11 mouse cellular contexts compared by ENCODE assay signal in the genomic region with DNA sequence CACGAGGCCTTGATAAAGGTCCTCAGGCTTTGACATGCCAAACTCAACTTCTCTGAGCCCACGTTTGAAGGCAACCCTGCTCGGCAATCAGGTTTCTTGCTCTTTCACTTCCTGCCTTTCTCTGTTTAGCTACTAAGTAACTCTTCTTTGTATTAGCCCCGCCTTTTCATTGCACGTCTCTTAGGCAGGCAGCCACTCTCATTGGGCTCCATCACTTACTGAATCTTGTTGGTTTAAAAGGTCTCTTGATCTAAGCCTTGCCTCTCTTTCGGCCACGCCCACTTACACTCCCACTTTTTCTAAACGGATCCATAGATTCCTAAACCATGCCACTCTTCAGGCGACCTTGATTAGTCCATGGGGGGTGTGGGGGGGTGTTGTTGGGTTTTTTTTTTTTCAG. TPM values are rescaled to one million over a fixed set of nuclear protein-coding genes. Genes with fewer than 3 reads are reported as not detected.
A peak's percentile ranks its signal among the peaks of the same experiment; 100 is the strongest.
DNase-seq lines count a peak whose midpoint lies in the region; ATAC-seq and TF ChIP-seq lines count a peak whose summit lies in the region.
"Had no signal": no experiment of that assay in that cellular context is flagged by ENCODE, and none has a peak within 500 bp of the region (broad histone marks: within the 10 kb centered on the region; RNA-seq: fewer than 3 reads in every experiment).

No protein-coding gene starts in this region.

- H3K27ac ChIP-seq in lung, embryonic 15.5 days, result no peak overlapping the region
- no peak overlapping the region for H3K27ac ChIP-seq in forebrain, embryonic 10.5 days
- no peak overlapping the region for H3K27ac ChIP-seq in intestine, postnatal 0 days (ENCODE audit: low read depth, low read length)
- H3K27ac ChIP-seq: macrophage had no signal

- peak overlapping the region; percentile 87 for H3K4me2 ChIP-seq in lung, embryonic 15.5 days
- peak overlapping the region; percentile 90 for H3K4me2 ChIP-seq in intestine, postnatal 0 days (replicated peaks; ENCODE audit: low read depth)

- TF ChIP-seq CTCF in intestine, postnatal 0 days (IDR thresholded peaks at IDR 0.05; ENCODE audit: low read depth), result no peak

- H3K9ac ChIP-seq in lung, embryonic 15.5 days, result no peak overlapping the region
- no peak overlapping the region for H3K9ac ChIP-seq in intestine, postnatal 0 days (ENCODE audit: low read depth, low read length)

- DNase-seq in lung, postnatal 14 days, result no peak
- no peak for DNase-seq in forebrain, embryonic 10.5 days (ENCODE audit: extremely low spot score, low spot score)
- peak; percentile 47 for DNase-seq in splenic B cell, adult 2 months (ENCODE audit: low read depth, low spot score)
- DNase-seq in layer of hippocampus, adult 11-12 months (ENCODE audit: low spot score), result no peak
- no peak for DNase-seq in left cerebral cortex, adult 8-10 months (ENCODE audit: low spot score in 2 of 2)

- peaks cover 21% of the 10 kb centered on the region for H3K4me1 ChIP-seq in lung, embryonic 15.5 days
- H3K4me1 ChIP-seq in forebrain, embryonic 10.5 days, result peaks cover 29% of the 10 kb centered on the region
- 0 out of 2 replicates have a peak, but pooled peaks cover 2% of the 10 kb centered on the region for H3K4me1 ChIP-seq in intestine, postnatal 0 days (replicated peaks; ENCODE audit: control insufficient read depth, insufficient read depth, low read length)

- WGBS in lung, embryonic 15.5 days, result 19% methylated on average over 9 of the region's 9 CpGs
- WGBS in forebrain, embryonic 10.5 days, result 22% methylated on average over 9 of the region's 9 CpGs
- 19% methylated on average over 9 of the region's 9 CpGs for WGBS in intestine, postnatal 0 days

- no peak overlapping the region for H3K4me3 ChIP-seq in lung, embryonic 15.5 days
- peak overlapping the region; percentile 77 for H3K4me3 ChIP-seq in forebrain, embryonic 10.5 days
- H3K4me3 ChIP-seq in intestine, postnatal 0 days (ENCODE audit: low read depth, low read length), result no peak overlapping the region

- no peaks in the 10 kb centered on the region for H3K36me3 ChIP-seq in lung, embryonic 15.5 days
- peaks cover 21% of the 10 kb centered on the region for H3K36me3 ChIP-seq in forebrain, embryonic 10.5 days (replicated peaks)
- H3K36me3 ChIP-seq in intestine, postnatal 0 days (ENCODE audit: control insufficient read depth, insufficient read depth), result no peaks in the 10 kb centered on the region; the same call in 1 of the 2 replicates
- no peaks in the 10 kb centered on the region for H3K36me3 ChIP-seq in splenic B cell, adult 2 months (ENCODE audit: control insufficient read depth, insufficient read depth, low read length, poor library complexity, severe bottlenecking)

- H3K27me3 ChIP-seq in lung, embryonic 15.5 days, result peaks cover 22% of the 10 kb centered on the region
- H3K27me3 ChIP-seq in forebrain, embryonic 10.5 days (ENCODE audit: poor library complexity, severe bottlenecking), result peaks cover 61% of the 10 kb centered on the region
- H3K27me3 ChIP-seq in intestine, postnatal 0 days (replicated peaks; ENCODE audit: control insufficient read depth, insufficient read depth, low read length), result 0 out of 2 replicates have a peak, but pooled peaks cover 5% of the 10 kb centered on the region
- H3K27me3 ChIP-seq in splenic B cell, adult 2 months (ENCODE audit: control insufficient read depth, insufficient read depth, low read length, poor library complexity, severe bottlenecking), result 0 out of 2 replicates have a peak, but pooled peaks cover 3% of the 10 kb centered on the region

- no peaks in the 10 kb centered on the region for H3K9me3 ChIP-seq in lung, embryonic 15.5 days
- peaks cover 17% of the 10 kb centered on the region; the same call in 1 of the 2 replicates for H3K9me3 ChIP-seq in forebrain, embryonic 10.5 days
- no peaks in the 10 kb centered on the region for H3K9me3 ChIP-seq in intestine, postnatal 0 days (ENCODE audit: control insufficient read depth)

- ATAC-seq in lung, embryonic 15.5 days (ENCODE audit: borderline replicate concordance, extremely low read depth, low FRiP score, low TSS enrichment), result no peak
- peak; percentile 23; the same call in 1 of the 2 replicates for ATAC-seq in intestine, postnatal 0 days
- no peak for ATAC-seq in megakaryocyte-erythroid progenitor cell, adult 5-6 weeks (replicated peaks; ENCODE audit: low FRiP score, low TSS enrichment, poor library complexity, severe bottlenecking)

RNA-seq across cellular contexts. Expression of a gene that starts 1.6 kb away (rescaled TPM):
- polyA plus RNA-seq in lung, embryonic 15.5 days (2015; fragmentation: Nextera tagmentation; extraction: Ambion mirVana), result 23.9 and 24.4 TPM in 2 replicates
- polyA plus RNA-seq in forebrain, embryonic 10.5 days (2016; fragmentation: Nextera tagmentation; extraction: Ambion mirVana), result 25.4 and 33.7 TPM in 2 replicates
- polyA plus RNA-seq in intestine, postnatal 0 days (2015; fragmentation: Nextera tagmentation; extraction: Ambion mirVana), result 28.2 and 30.1 TPM in 2 replicates
- not detected in 2 replicates for total RNA-seq in megakaryocyte-erythroid progenitor cell, adult 5-6 weeks (2014; fragmentation: Nextera tagmentation)
- total RNA-seq in megakaryocyte-erythroid progenitor cell, adult 5-6 weeks (2017), result not detected in 2 replicates
- total RNA-seq in left cerebral cortex, adult 8-10 months (2022), result 1,000 to 10,000 TPM; 1,239 to 1,309 (median 1,269) TPM

RNA-seq across cellular contexts. Expression of a gene that starts 13.8 kb away (rescaled TPM):
- not detected in 2 replicates for polyA plus RNA-seq in lung, embryonic 15.5 days (2015; fragmentation: Nextera tagmentation; extraction: Ambion mirVana)
- polyA plus RNA-seq in forebrain, embryonic 10.5 days (2016; fragmentation: Nextera tagmentation; extraction: Ambion mirVana), result 0.29 and 0.52 TPM in 2 replicates
- 0.08 and 0.09 TPM in 2 replicates for polyA plus RNA-seq in intestine, postnatal 0 days (2015; fragmentation: Nextera tagmentation; extraction: Ambion mirVana)
- not detected in 2 replicates for total RNA-seq in megakaryocyte-erythroid progenitor cell, adult 5-6 weeks (2014; fragmentation: Nextera tagmentation)
- not detected in 2 replicates for total RNA-seq in megakaryocyte-erythroid progenitor cell, adult 5-6 weeks (2017)
- total RNA-seq in left cerebral cortex, adult 8-10 months (2022), result 10 to 100 TPM in 1 of 4 experiments, 1 to 10 TPM in 3; 5.5 to 10.2 (median 7.5) TPM
- polyA plus RNA-seq: gonadal fat pad, adult 2 months; macrophage; urinary bladder, adult 2 months had no signal

RNA-seq across cellular contexts. Expression of a gene that starts 14.4 kb away (rescaled TPM):
- 0.08 TPM in 1 of 2 replicates, not detected in the other for polyA plus RNA-seq in lung, embryonic 15.5 days (2015; fragmentation: Nextera tagmentation; extraction: Ambion mirVana)
- 0.07 TPM in 1 of 2 replicates, not detected in the other for polyA plus RNA-seq in forebrain, embryonic 10.5 days (2016; fragmentation: Nextera tagmentation; extraction: Ambion mirVana)
- 0.10 TPM in 1 of 2 replicates, not detected in the other for polyA plus RNA-seq in intestine, postnatal 0 days (2015; fragmentation: Nextera tagmentation; extraction: Ambion mirVana)
- total RNA-seq in megakaryocyte-erythroid progenitor cell, adult 5-6 weeks (2014; fragmentation: Nextera tagmentation), result 1.7 TPM in 1 of 2 replicates, not detected in the other
- total RNA-seq in megakaryocyte-erythroid progenitor cell, adult 5-6 weeks (2017), result 1.9 TPM in 1 of 2 replicates, not detected in the other
- total RNA-seq in left cerebral cortex, adult 8-10 months (2022), result under 1 TPM; 0.68 to 0.82 (median 0.75) TPM
- polyA plus RNA-seq: gonadal fat pad, adult 2 months; macrophage; urinary bladder, adult 2 months had no signal

RNA-seq across cellular contexts. Expression of a gene that starts 22.2 kb away (rescaled TPM):
- polyA plus RNA-seq in lung, embryonic 15.5 days (2015; fragmentation: Nextera tagmentation; extraction: Ambion mirVana), result 1.5 and 2.1 TPM in 2 replicates
- polyA plus RNA-seq in forebrain, embryonic 10.5 days (2016; fragmentation: Nextera tagmentation; extraction: Ambion mirVana), result 1.3 and 1.5 TPM in 2 replicates
- 1.2 and 1.3 TPM in 2 replicates for polyA plus RNA-seq in intestine, postnatal 0 days (2015; fragmentation: Nextera tagmentation; extraction: Ambion mirVana)
- total RNA-seq in megakaryocyte-erythroid progenitor cell, adult 5-6 weeks (2014; fragmentation: Nextera tagmentation), result 0.89 and 9.0 TPM in 2 replicates
- 0.80 and 3.1 TPM in 2 replicates for total RNA-seq in megakaryocyte-erythroid progenitor cell, adult 5-6 weeks (2017)
- 1 to 10 TPM; 2.2 to 4.5 (median 2.8) TPM for total RNA-seq in left cerebral cortex, adult 8-10 months (2022)

RNA-seq across cellular contexts. Expression of a gene that starts 24.0 kb away (rescaled TPM):
- 0.70 and 2.3 TPM in 2 replicates for polyA plus RNA-seq in lung, embryonic 15.5 days (2015; fragmentation: Nextera tagmentation; extraction: Ambion mirVana)
- 0.38 TPM in 1 of 2 replicates, not detected in the other for polyA plus RNA-seq in forebrain, embryonic 10.5 days (2016; fragmentation: Nextera tagmentation; extraction: Ambion mirVana)
- polyA plus RNA-seq in intestine, postnatal 0 days (2015; fragmentation: Nextera tagmentation; extraction: Ambion mirVana), result 4.0 and 5.9 TPM in 2 replicates
- 4.3 and 4.4 TPM in 2 replicates for total RNA-seq in megakaryocyte-erythroid progenitor cell, adult 5-6 weeks (2014; fragmentation: Nextera tagmentation)
- total RNA-seq in megakaryocyte-erythroid progenitor cell, adult 5-6 weeks (2017), result 3.3 TPM in 1 of 2 replicates, not detected in the other
- total RNA-seq in left cerebral cortex, adult 8-10 months (2022), result 1 to 10 TPM in 3 of 4 experiments, not detected in 1; 1.4 to 3.0 (median 2.1) TPM
